Mouse (Mus musculus): ENCODE measurements around the gene Zfp827. TPM values are rescaled to one million over a fixed set of nuclear protein-coding genes. Genes with fewer than 3 reads are reported as not detected.

The Zfp827 gene
- polyA plus RNA-seq, 1 experiment from 2014 or later, result 7.9 TPM

- WGBS, result 88% methylated on average over 7 of the region's 7 CpGs
Observed at GRCm38 (mm10) chr8:79037991-79038390, 9.8 kb downstream of the Zfp827 start.

GRCm38 (mm10) chr8:79041429-79041828, 13.2 kb downstream of the Zfp827 start:
- no peak overlapping the region for H3K4me3 ChIP-seq (replicated peaks)
- H3K27ac ChIP-seq, result no peak overlapping the region
- no peak for ATAC-seq (replicated peaks; ENCODE audit: low FRiP score)
- H3K36me3 ChIP-seq, result peaks cover 10% of the 10 kb centered on the region; the same call in 1 of the 2 replicates
- no peaks in the 10 kb centered on the region for H3K27me3 ChIP-seq
- H3K9me3 ChIP-seq (replicated peaks), result no peaks in the 10 kb centered on the region
- no peak overlapping the region for H3K4me2 ChIP-seq
- no peaks in the 10 kb centered on the region for H3K4me1 ChIP-seq
- H3K9ac ChIP-seq, result no peak overlapping the region
- WGBS, result 92% methylated on average over 3 of the region's 3 CpGs

More at GRCm38 (mm10) chr8:79037991-79038390, 9.8 kb downstream of the Zfp827 start:
- no peak for ATAC-seq (replicated peaks; ENCODE audit: low FRiP score)
- Histone ChIP-seq H3K36me3 (peaks cover 10% of the 10 kb centered on the region; the same call in 1 of the 2 replicates), H3K9ac (no peak overlapping the region), H3K9me3 (replicated peaks) (no peaks in the 10 kb centered on the region), H3K27me3 (no peaks in the 10 kb centered on the region), H3K4me2 (no peak overlapping the region), H3K4me3 (replicated peaks) (no peak overlapping the region), H3K4me1 (peaks cover 11% of the 10 kb centered on the region), H3K27ac (no peak overlapping the region)

- no peak overlapping the region for H3K4me2 ChIP-seq
- H3K9ac ChIP-seq, result no peak overlapping the region
- H3K4me3 ChIP-seq (replicated peaks), result no peak overlapping the region
- no peak for ATAC-seq (replicated peaks; ENCODE audit: low FRiP score)
- 78% methylated on average over 3 of the region's 3 CpGs for WGBS
- peaks cover 10% of the 10 kb centered on the region; the same call in 1 of the 2 replicates for H3K36me3 ChIP-seq
- no peaks in the 10 kb centered on the region for H3K4me1 ChIP-seq
- no peak overlapping the region for H3K27ac ChIP-seq
- H3K27me3 ChIP-seq, result no peaks in the 10 kb centered on the region
- H3K9me3 ChIP-seq (replicated peaks), result no peaks in the 10 kb centered on the region
Observed at GRCm38 (mm10) chr8:79042252-79042651, 14.0 kb downstream of the Zfp827 start.

GRCm38 (mm10) chr8:79044673-79045072, 16.4 kb downstream of the Zfp827 start:
- no peak overlapping the region for H3K4me3 ChIP-seq (replicated peaks)
- H3K9ac ChIP-seq, result no peak overlapping the region
- no peaks in the 10 kb centered on the region for H3K9me3 ChIP-seq (replicated peaks)
- no peaks in the 10 kb centered on the region for H3K4me1 ChIP-seq
- no peak for ATAC-seq (replicated peaks; ENCODE audit: low FRiP score)
- H3K4me2 ChIP-seq, result no peak overlapping the region
- no peaks in the 10 kb centered on the region for H3K27me3 ChIP-seq
- H3K36me3 ChIP-seq, result peaks cover under 1% of the 10 kb centered on the region; the same call in 1 of the 2 replicates
- WGBS, result 93% methylated on average over 5 of the region's 5 CpGs
- H3K27ac ChIP-seq, result no peak overlapping the region

- no peak overlapping the region for H3K4me3 ChIP-seq (replicated peaks)
- no peaks in the 10 kb centered on the region for H3K27me3 ChIP-seq
- WGBS, result 88% methylated on average over 4 of the region's 4 CpGs
- H3K4me1 ChIP-seq, result no peaks in the 10 kb centered on the region
- ATAC-seq (replicated peaks; ENCODE audit: low FRiP score), result no peak
- H3K9ac ChIP-seq, result no peak overlapping the region
- H3K4me2 ChIP-seq, result no peak overlapping the region
- H3K36me3 ChIP-seq, result no peaks in the 10 kb centered on the region; the same call in 1 of the 2 replicates
- H3K9me3 ChIP-seq (replicated peaks), result no peaks in the 10 kb centered on the region
- H3K27ac ChIP-seq, result no peak overlapping the region
Observed at GRCm38 (mm10) chr8:79046659-79047058, 18.4 kb downstream of the Zfp827 start.

- H3K9ac ChIP-seq, result no peak overlapping the region
- 84% methylated on average over 6 of the region's 6 CpGs for WGBS
- no peak for ATAC-seq (replicated peaks; ENCODE audit: low FRiP score)
Observed at GRCm38 (mm10) chr8:79048388-79049005, 20.3 kb downstream of the Zfp827 start.

GRCm38 (mm10) chr8:79054222-79054621, 26.0 kb downstream of the Zfp827 start:
- H3K4me1 ChIP-seq, result peaks cover 9% of the 10 kb centered on the region
- WGBS, result 92% methylated on average over 6 of the region's 6 CpGs
- no peak for ATAC-seq (replicated peaks; ENCODE audit: low FRiP score)
- no peak overlapping the region for H3K27ac ChIP-seq
- peaks cover 7% of the 10 kb centered on the region; the same call in 1 of the 2 replicates for H3K36me3 ChIP-seq
- H3K9ac ChIP-seq, result no peak overlapping the region
- no peaks in the 10 kb centered on the region for H3K27me3 ChIP-seq
- no peak overlapping the region for H3K4me2 ChIP-seq
- H3K4me3 ChIP-seq (replicated peaks), result no peak overlapping the region
- H3K9me3 ChIP-seq (replicated peaks), result no peaks in the 10 kb centered on the region

More at GRCm38 (mm10) chr8:79048388-79049005, 20.3 kb downstream of the Zfp827 start:
- H3K4me2 ChIP-seq, result no peak overlapping the region
- no peaks in the 10 kb centered on the region for H3K4me1 ChIP-seq
- no peak overlapping the region for H3K4me3 ChIP-seq (replicated peaks)
- no peaks in the 10 kb centered on the region for H3K27me3 ChIP-seq
- no peak overlapping the region for H3K27ac ChIP-seq
- H3K36me3 ChIP-seq, result no peaks in the 10 kb centered on the region; the same call in 1 of the 2 replicates
- H3K9me3 ChIP-seq (replicated peaks), result no peaks in the 10 kb centered on the region

- Histone ChIP-seq H3K27me3 (no peaks in the 10 kb centered on the region), H3K4me1 (peaks cover 29% of the 10 kb centered on the region), H3K4me2 (no peak overlapping the region), H3K9ac (no peak overlapping the region), H3K27ac (no peak overlapping the region), H3K9me3 (replicated peaks) (no peaks in the 10 kb centered on the region), H3K4me3 (replicated peaks) (no peak overlapping the region), H3K36me3 (peaks cover 25% of the 10 kb centered on the region)
- 75% methylated on average over 3 of the region's 3 CpGs for WGBS
- no peak for ATAC-seq (replicated peaks; ENCODE audit: low FRiP score)
Observed at GRCm38 (mm10) chr8:79057179-79057578, 28.9 kb downstream of the Zfp827 start.

GRCm38 (mm10) chr8:79059361-79059760, 31.1 kb downstream of the Zfp827 start:
- Histone ChIP-seq H3K4me1 (peaks cover 29% of the 10 kb centered on the region), H3K27ac (no peak overlapping the region), H3K27me3 (no peaks in the 10 kb centered on the region), H3K4me2 (no peak overlapping the region), H3K4me3 (replicated peaks) (no peak overlapping the region), H3K9ac (no peak overlapping the region), H3K36me3 (peaks cover 34% of the 10 kb centered on the region), H3K9me3 (replicated peaks) (no peaks in the 10 kb centered on the region)
- WGBS, result 70% methylated on average over 4 of the region's 4 CpGs
- no peak for ATAC-seq (replicated peaks; ENCODE audit: low FRiP score)

- Histone ChIP-seq H3K27me3 (no peaks in the 10 kb centered on the region), H3K4me2 (no peak overlapping the region), H3K9me3 (replicated peaks) (no peaks in the 10 kb centered on the region), H3K27ac (no peak overlapping the region), H3K4me1 (peaks cover 29% of the 10 kb centered on the region), H3K9ac (no peak overlapping the region), H3K4me3 (replicated peaks) (no peak overlapping the region), H3K36me3 (peaks cover 37% of the 10 kb centered on the region)
- 59% methylated on average over 19 of the region's 19 CpGs for WGBS
- 0 out of 2 replicates have a peak, but pooled peaks have one; percentile 34 for ATAC-seq (replicated peaks; ENCODE audit: low FRiP score)
Observed at GRCm38 (mm10) chr8:79060013-79060609, 31.9 kb downstream of the Zfp827 start.

GRCm38 (mm10) chr8:79065924-79066323, 37.7 kb downstream of the Zfp827 start:
- Histone ChIP-seq H3K9ac (no peak overlapping the region), H3K27ac (no peak overlapping the region), H3K9me3 (replicated peaks) (no peaks in the 10 kb centered on the region), H3K4me3 (replicated peaks) (no peak overlapping the region), H3K27me3 (no peaks in the 10 kb centered on the region), H3K36me3 (peaks cover 78% of the 10 kb centered on the region), H3K4me2 (no peak overlapping the region), H3K4me1 (peaks cover 3% of the 10 kb centered on the region; the same call in 1 of the 2 replicates)
- ATAC-seq (replicated peaks; ENCODE audit: low FRiP score), result no peak
- 89% methylated on average over 2 of the region's 2 CpGs for WGBS

- H3K36me3 ChIP-seq, result peaks cover 66% of the 10 kb centered on the region
- no peaks in the 10 kb centered on the region for H3K27me3 ChIP-seq
- ATAC-seq (replicated peaks; ENCODE audit: low FRiP score), result no peak
- no peak overlapping the region for H3K27ac ChIP-seq
- H3K4me2 ChIP-seq, result no peak overlapping the region
- no peak overlapping the region for H3K9ac ChIP-seq
- 86% methylated on average over 3 of the region's 3 CpGs for WGBS
- H3K4me1 ChIP-seq, result no peaks in the 10 kb centered on the region
- H3K9me3 ChIP-seq (replicated peaks), result no peaks in the 10 kb centered on the region
- no peak overlapping the region for H3K4me3 ChIP-seq (replicated peaks)
Observed at GRCm38 (mm10) chr8:79067812-79068630, 39.8 kb downstream of the Zfp827 start.
